Mouse (Mus musculus): ENCODE measurements around the gene Slc16a4. TPM values are rescaled to one million over a fixed set of nuclear protein-coding genes. Genes with fewer than 3 reads are reported as not detected.

The Slc16a4 gene
- polyA plus RNA-seq (2015; fragmentation: Nextera tagmentation; extraction: Ambion mirVana) = 13.4 and 13.6 TPM in 2 replicates

- Histone ChIP-seq H3K27ac (ENCODE audit: low read length) (peak within 1 kb of the TSS; percentile 84), H3K9ac (replicated peaks; ENCODE audit: low read length) (peak within 1 kb of the TSS; percentile 53), H3K36me3 (ENCODE audit: insufficient read depth, low read length) (no peaks in the 10 kb centered on the region), H3K4me1 (ENCODE audit: insufficient read depth, low read length) (peaks cover 14% of the 10 kb centered on the region), H3K4me2 (replicated peaks; ENCODE audit: low read depth, low read length) (peak within 1 kb of the TSS; percentile 44), H3K9me3 (ENCODE audit: low read length) (no peaks in the 10 kb centered on the region), H3K27me3 (ENCODE audit: insufficient read depth, low read length) (no peaks in the 10 kb centered on the region), H3K4me3 (ENCODE audit: low read length) (no peak within 1 kb of the TSS)
- 15% methylated on average over 9 of the region's 9 CpGs for WGBS
- ATAC-seq (ENCODE audit: low FRiP score, low TSS enrichment) = peak; percentile 96
Observed at GRCm38 (mm10) chr3:107290764-107291381, at the start of gene Slc16a4. TSS of gene Slc16a4 (plus strand) at chr3:107291230.

- Histone ChIP-seq H3K4me2 (replicated peaks; ENCODE audit: low read depth, low read length) (no peak overlapping the region), H3K4me3 (ENCODE audit: low read length) (no peak overlapping the region), H3K27me3 (ENCODE audit: insufficient read depth, low read length) (no peaks in the 10 kb centered on the region), H3K9ac (replicated peaks; ENCODE audit: low read length) (no peak overlapping the region), H3K27ac (ENCODE audit: low read length) (no peak overlapping the region), H3K9me3 (ENCODE audit: low read length) (no peaks in the 10 kb centered on the region), H3K36me3 (ENCODE audit: insufficient read depth, low read length) (no peaks in the 10 kb centered on the region), H3K4me1 (ENCODE audit: insufficient read depth, low read length) (no peaks in the 10 kb centered on the region)
- ATAC-seq (ENCODE audit: low FRiP score, low TSS enrichment) = no peak
- 50% methylated on average over 14 of the region's 14 CpGs for WGBS
Observed at GRCm38 (mm10) chr3:107241389-107242094, 49.5 kb upstream of the Slc16a4 start.

GRCm38 (mm10) chr3:107246876-107247275 is 44.2 kb upstream of the Slc16a4 start:
- no peaks in the 10 kb centered on the region for H3K36me3 ChIP-seq (ENCODE audit: insufficient read depth, low read length)

GRCm38 (mm10) chr3:107249042-107249441 is 42.0 kb upstream of the Slc16a4 start:
- 44% methylated on average over 3 of the region's 3 CpGs for WGBS
- Histone ChIP-seq H3K27me3 (ENCODE audit: insufficient read depth, low read length) (no peaks in the 10 kb centered on the region), H3K4me2 (replicated peaks; ENCODE audit: low read depth, low read length) (no peak overlapping the region), H3K4me3 (ENCODE audit: low read length) (no peak overlapping the region), H3K9ac (replicated peaks; ENCODE audit: low read length) (no peak overlapping the region), H3K27ac (ENCODE audit: low read length) (no peak overlapping the region), H3K36me3 (ENCODE audit: insufficient read depth, low read length) (no peaks in the 10 kb centered on the region), H3K9me3 (ENCODE audit: low read length) (no peaks in the 10 kb centered on the region), H3K4me1 (ENCODE audit: insufficient read depth, low read length) (no peaks in the 10 kb centered on the region)
- ATAC-seq (ENCODE audit: low FRiP score, low TSS enrichment) = no peak

More at GRCm38 (mm10) chr3:107246876-107247275, 44.2 kb upstream of the Slc16a4 start:
- no peaks in the 10 kb centered on the region for H3K9me3 ChIP-seq (ENCODE audit: low read length)
- H3K9ac ChIP-seq (replicated peaks; ENCODE audit: low read length) = no peak overlapping the region
- H3K4me3 ChIP-seq (ENCODE audit: low read length) = no peak overlapping the region
- ATAC-seq (ENCODE audit: low FRiP score, low TSS enrichment) = no peak
- H3K27me3 ChIP-seq (ENCODE audit: insufficient read depth, low read length) = no peaks in the 10 kb centered on the region
- no peak overlapping the region for H3K4me2 ChIP-seq (replicated peaks; ENCODE audit: low read depth, low read length)
- 75% methylated on average over 6 of the region's 6 CpGs for WGBS
- H3K4me1 ChIP-seq (ENCODE audit: insufficient read depth, low read length) = no peaks in the 10 kb centered on the region
- H3K27ac ChIP-seq (ENCODE audit: low read length) = no peak overlapping the region

GRCm38 (mm10) chr3:107250320-107250719 is 40.7 kb upstream of the Slc16a4 start:
- Histone ChIP-seq H3K9ac (replicated peaks; ENCODE audit: low read length) (no peak overlapping the region), H3K4me1 (ENCODE audit: insufficient read depth, low read length) (no peaks in the 10 kb centered on the region), H3K27ac (ENCODE audit: low read length) (no peak overlapping the region), H3K4me3 (ENCODE audit: low read length) (no peak overlapping the region), H3K27me3 (ENCODE audit: insufficient read depth, low read length) (no peaks in the 10 kb centered on the region), H3K4me2 (replicated peaks; ENCODE audit: low read depth, low read length) (no peak overlapping the region), H3K9me3 (ENCODE audit: low read length) (no peaks in the 10 kb centered on the region), H3K36me3 (ENCODE audit: insufficient read depth, low read length) (no peaks in the 10 kb centered on the region)
- 30% methylated on average over 2 of the region's 2 CpGs for WGBS
- ATAC-seq (ENCODE audit: low FRiP score, low TSS enrichment) = no peak

- peak overlapping the region; percentile 57; the same call in 1 of the 2 replicates for H3K27ac ChIP-seq (ENCODE audit: low read length)
- ATAC-seq (ENCODE audit: low FRiP score, low TSS enrichment) = 0 out of 2 replicates have a peak, but pooled peaks have one; percentile 49
- WGBS = 60% methylated on average over 4 of the region's 4 CpGs
Observed at GRCm38 (mm10) chr3:107252035-107252434, 39.0 kb upstream of the Slc16a4 start.

GRCm38 (mm10) chr3:107253925-107254324 is 37.1 kb upstream of the Slc16a4 start:
- no peak overlapping the region for H3K27ac ChIP-seq (ENCODE audit: low read length)
- ATAC-seq (ENCODE audit: low FRiP score, low TSS enrichment) = no peak

More at GRCm38 (mm10) chr3:107252035-107252434, 39.0 kb upstream of the Slc16a4 start:
- Histone ChIP-seq H3K36me3 (ENCODE audit: insufficient read depth, low read length) (no peaks in the 10 kb centered on the region), H3K9me3 (ENCODE audit: low read length) (no peaks in the 10 kb centered on the region), H3K4me1 (ENCODE audit: insufficient read depth, low read length) (no peaks in the 10 kb centered on the region), H3K27me3 (ENCODE audit: insufficient read depth, low read length) (no peaks in the 10 kb centered on the region), H3K9ac (replicated peaks; ENCODE audit: low read length) (no peak overlapping the region), H3K4me2 (replicated peaks; ENCODE audit: low read depth, low read length) (no peak overlapping the region), H3K4me3 (ENCODE audit: low read length) (no peak overlapping the region)

GRCm38 (mm10) chr3:107255992-107256391 is 35.0 kb upstream of the Slc16a4 start:
- H3K4me2 ChIP-seq (replicated peaks; ENCODE audit: low read depth, low read length) = no peak overlapping the region
- H3K4me3 ChIP-seq (ENCODE audit: low read length) = no peak overlapping the region
- WGBS = 80% methylated on average over 3 of the region's 3 CpGs
- no peak for ATAC-seq (ENCODE audit: low FRiP score, low TSS enrichment)
- no peaks in the 10 kb centered on the region for H3K4me1 ChIP-seq (ENCODE audit: insufficient read depth, low read length)
- no peak overlapping the region for H3K9ac ChIP-seq (replicated peaks; ENCODE audit: low read length)
- H3K27ac ChIP-seq (ENCODE audit: low read length) = no peak overlapping the region
- no peaks in the 10 kb centered on the region for H3K36me3 ChIP-seq (ENCODE audit: insufficient read depth, low read length)
- H3K9me3 ChIP-seq (ENCODE audit: low read length) = no peaks in the 10 kb centered on the region
- no peaks in the 10 kb centered on the region for H3K27me3 ChIP-seq (ENCODE audit: insufficient read depth, low read length)

More at GRCm38 (mm10) chr3:107253925-107254324, 37.1 kb upstream of the Slc16a4 start:
- no peaks in the 10 kb centered on the region for H3K9me3 ChIP-seq (ENCODE audit: low read length)
- no peaks in the 10 kb centered on the region for H3K4me1 ChIP-seq (ENCODE audit: insufficient read depth, low read length)
- no peak overlapping the region for H3K9ac ChIP-seq (replicated peaks; ENCODE audit: low read length)
- H3K4me2 ChIP-seq (replicated peaks; ENCODE audit: low read depth, low read length) = no peak overlapping the region
- no peaks in the 10 kb centered on the region for H3K36me3 ChIP-seq (ENCODE audit: insufficient read depth, low read length)
- H3K4me3 ChIP-seq (ENCODE audit: low read length) = no peak overlapping the region
- H3K27me3 ChIP-seq (ENCODE audit: insufficient read depth, low read length) = no peaks in the 10 kb centered on the region
- WGBS = 70% methylated on average over 5 of the region's 5 CpGs

- H3K9me3 ChIP-seq (ENCODE audit: low read length) = no peaks in the 10 kb centered on the region
- ATAC-seq (ENCODE audit: low FRiP score, low TSS enrichment) = no peak
- no peak overlapping the region for H3K4me2 ChIP-seq (replicated peaks; ENCODE audit: low read depth, low read length)
- no peaks in the 10 kb centered on the region for H3K27me3 ChIP-seq (ENCODE audit: insufficient read depth, low read length)
- H3K27ac ChIP-seq (ENCODE audit: low read length) = no peak overlapping the region
- no peaks in the 10 kb centered on the region for H3K36me3 ChIP-seq (ENCODE audit: insufficient read depth, low read length)
- H3K4me3 ChIP-seq (ENCODE audit: low read length) = no peak overlapping the region
- no peaks in the 10 kb centered on the region for H3K4me1 ChIP-seq (ENCODE audit: insufficient read depth, low read length)
- WGBS = 43% methylated on average over 7 of the region's 7 CpGs
- H3K9ac ChIP-seq (replicated peaks; ENCODE audit: low read length) = no peak overlapping the region
Observed at GRCm38 (mm10) chr3:107256724-107257123, 34.3 kb upstream of the Slc16a4 start.

- H3K27me3 ChIP-seq (ENCODE audit: insufficient read depth, low read length) = no peaks in the 10 kb centered on the region
- no peak overlapping the region for H3K27ac ChIP-seq (ENCODE audit: low read length)
- no peak overlapping the region for H3K9ac ChIP-seq (replicated peaks; ENCODE audit: low read length)
- no peak overlapping the region for H3K4me2 ChIP-seq (replicated peaks; ENCODE audit: low read depth, low read length)
- no peak overlapping the region for H3K4me3 ChIP-seq (ENCODE audit: low read length)
- no peaks in the 10 kb centered on the region for H3K9me3 ChIP-seq (ENCODE audit: low read length)
- ATAC-seq (ENCODE audit: low FRiP score, low TSS enrichment) = no peak
- H3K4me1 ChIP-seq (ENCODE audit: insufficient read depth, low read length) = no peaks in the 10 kb centered on the region
- 61% methylated on average over 5 of the region's 5 CpGs for WGBS
- no peaks in the 10 kb centered on the region for H3K36me3 ChIP-seq (ENCODE audit: insufficient read depth, low read length)
Observed at GRCm38 (mm10) chr3:107257924-107258323, 33.1 kb upstream of the Slc16a4 start.

All from kidney, embryonic 16.5 days (tissue).